Mouse (Mus musculus) mouse trophoblast stem cell (cell line): ENCODE results near the gene Fcrlb.

Experiments used
- in situ Hi-C, 2 experiments: fragments of 300-500 bp; cut with MseI, MboI; formaldehyde crosslinking; loops; 2 replicates in 1 of 2; 3 replicates in 1 of 2; pipeline ENCODE4 v1.15.1; 2025

Fcrlb gene

GRCm38 (mm10) chr1:170907456-170908191, 5.1 kb downstream of the Fcrlb start:
- in situ Hi-C loops, result no loop called here

GRCm38 (mm10) chr1:170907111-170907455, 5.7 kb downstream of the Fcrlb start:
- in situ Hi-C loops, result no loop called here

DNA sequence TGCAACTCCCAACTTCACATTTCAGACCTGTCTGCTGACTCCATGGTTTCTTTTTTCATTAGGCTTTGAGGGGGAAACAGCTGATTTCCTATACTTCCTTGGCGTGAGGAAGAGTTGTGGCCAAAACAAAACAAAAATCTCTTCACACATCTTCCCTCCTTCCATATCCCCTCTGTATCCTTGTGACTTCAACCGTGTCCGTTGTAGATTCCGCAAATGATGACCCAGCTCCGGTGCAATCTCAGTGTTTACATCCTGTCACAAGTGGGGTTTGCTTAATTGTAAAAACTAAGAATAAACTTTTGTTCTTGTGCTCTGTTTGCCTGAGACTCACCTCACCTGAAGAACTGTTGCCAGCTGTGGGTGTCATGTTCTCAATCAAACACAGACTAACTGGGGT, 9.3 kb downstream of the Fcrlb start:
- in situ Hi-C loops, result no loop called here

DNA sequence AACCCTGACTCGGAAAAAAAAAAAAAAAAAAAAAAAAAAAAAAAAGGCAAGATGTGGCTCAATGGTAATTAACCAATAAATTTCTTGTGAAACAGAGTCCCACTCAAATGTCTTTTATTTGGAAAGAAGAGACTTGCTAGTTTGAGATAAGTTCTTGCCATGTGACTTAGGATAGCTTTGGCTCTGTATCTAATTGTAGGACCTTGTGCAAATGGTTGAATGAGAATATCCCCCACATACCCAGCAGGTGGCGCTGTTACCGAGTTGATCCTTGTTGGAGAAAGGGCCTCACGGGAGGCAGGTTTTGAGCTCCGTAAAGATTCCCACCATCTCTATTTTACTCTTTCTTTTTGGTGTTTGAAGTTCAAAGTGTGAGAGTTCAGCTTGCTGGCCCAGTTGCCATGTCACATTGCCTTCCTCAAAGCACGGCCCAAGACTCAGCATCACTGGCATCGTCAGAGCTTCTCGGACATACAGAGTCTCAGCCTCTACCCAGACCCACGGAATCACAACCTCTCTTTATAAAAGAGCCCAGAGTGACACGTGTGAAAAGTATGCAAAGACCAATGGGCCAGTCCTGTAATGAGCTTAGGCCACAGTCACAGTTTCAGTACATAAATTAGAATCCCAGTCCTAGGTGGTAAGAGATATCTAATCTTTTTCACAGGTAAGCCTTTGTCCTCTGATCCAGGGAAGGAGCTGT, 11.1 kb downstream of the Fcrlb start:
- in situ Hi-C loops, result no loop called here

GRCm38 (mm10) chr1:170900799-170901467, 11.8 kb downstream of the Fcrlb start:
- in situ Hi-C loops, result no loop called here

- in situ Hi-C loops, result loop anchor here (5.0 kb wide), 1 partner anchor 99 kb away; no protein-coding TSS in a partner anchor
These were observed 14.2 kb downstream of the Fcrlb start for GRCm38 (mm10) chr1:170898413-170899075.

DNA sequence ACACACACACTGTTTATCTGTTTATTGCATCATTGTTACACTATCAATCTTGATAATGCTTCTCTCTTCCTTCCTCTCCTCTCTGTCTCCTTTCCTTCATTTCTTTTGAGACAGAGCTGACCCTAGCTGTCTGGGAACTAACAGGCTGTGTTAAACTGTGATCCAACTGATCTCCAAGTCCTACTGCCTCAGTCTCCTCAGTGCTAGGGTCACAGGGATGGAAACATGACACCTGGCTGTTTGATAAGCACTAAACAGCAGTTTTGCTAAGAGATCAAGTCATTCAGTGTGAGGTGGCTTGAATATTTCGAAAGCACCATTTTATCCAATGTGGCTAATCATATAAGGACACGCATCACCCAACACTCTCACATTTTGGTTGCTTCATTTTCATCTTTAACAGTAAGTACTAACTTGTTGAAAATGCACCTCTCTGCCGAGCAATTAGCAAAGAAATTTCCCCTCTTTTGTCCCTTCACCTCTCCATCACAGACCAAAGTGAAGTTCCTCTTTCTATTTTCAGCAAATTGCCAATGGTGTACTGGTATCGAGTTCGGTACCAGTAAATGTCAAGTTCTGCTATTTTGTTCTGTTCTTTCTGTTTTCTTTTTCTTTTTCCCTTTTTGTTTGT, 16.0 kb downstream of the Fcrlb start:
- in situ Hi-C loops, result loop anchor here (5.0 kb wide), 1 partner anchor 101 kb away; no protein-coding TSS in a partner anchor

GRCm38 (mm10) chr1:170894603-170895602, 17.8 kb downstream of the Fcrlb start:
- in situ Hi-C loops, result loop anchor here (5.0 kb wide), 1 partner anchor 102 kb away; no protein-coding TSS in a partner anchor

DNA sequence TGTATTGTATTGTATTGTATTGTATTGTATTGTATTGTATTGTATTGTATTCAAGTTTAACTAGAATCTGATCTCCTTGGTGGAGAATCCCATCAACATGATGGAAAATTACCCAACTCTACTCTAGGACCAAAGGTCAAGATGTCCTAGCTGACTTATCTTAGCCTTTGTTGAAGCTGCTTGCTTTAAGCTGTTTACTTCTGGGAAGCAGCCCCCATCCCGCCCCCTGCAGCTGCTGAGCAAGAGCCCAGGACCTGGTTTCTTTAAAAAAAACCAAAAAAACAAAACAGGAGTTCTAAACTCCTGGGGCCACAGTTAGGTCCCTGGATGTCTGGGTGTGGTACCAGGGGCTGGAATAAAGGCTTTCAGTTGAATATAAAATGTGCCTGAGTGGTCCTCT, 20.5 kb downstream of the Fcrlb start:
- in situ Hi-C loops, result no loop called here

- in situ Hi-C loops, result no loop called here
These were observed 21.1 kb downstream of the Fcrlb start for GRCm38 (mm10) chr1:170891646-170892045.

GRCm38 (mm10) chr1:170889310-170889709, 23.4 kb downstream of the Fcrlb start:
- in situ Hi-C loops, result no loop called here

GRCm38 (mm10) chr1:170886044-170886458, 26.7 kb downstream of the Fcrlb start:
- in situ Hi-C loops, result no loop called here

GRCm38 (mm10) chr1:170884978-170885561, 27.7 kb downstream of the Fcrlb start, which contains the start of the genes Gm26620 and Dusp12:
TSS of gene Gm26620 (plus strand) at chr1:170885065.
TSS of gene Dusp12 (minus strand) at chr1:170885540.
- in situ Hi-C loops, result no loop called here

DNA sequence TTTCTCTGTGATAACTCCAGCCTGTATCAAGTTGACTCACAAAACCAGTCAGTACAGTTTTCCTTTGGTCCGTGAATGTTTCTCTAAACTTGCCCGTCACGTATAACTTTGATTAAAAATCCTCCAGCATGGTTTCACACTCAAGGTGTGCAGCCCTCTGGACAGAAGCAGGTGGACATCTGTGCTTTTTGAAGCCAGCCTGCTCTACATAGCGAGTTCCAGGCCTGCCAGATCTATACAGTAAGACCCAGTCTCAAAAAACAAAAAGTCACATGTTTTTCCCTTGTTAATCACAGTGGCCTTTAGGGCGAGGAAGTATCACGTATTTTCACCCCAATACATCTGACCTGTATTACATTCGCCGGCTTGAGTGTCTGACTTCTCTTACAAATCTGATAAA, 28.4 kb downstream of the Fcrlb start:
- in situ Hi-C loops, result no loop called here

- in situ Hi-C loops, result no loop called here
These were observed 29.7 kb downstream of the Fcrlb start for GRCm38 (mm10) chr1:170882915-170883485.

GRCm38 (mm10) chr1:170876906-170877305, 35.8 kb downstream of the Fcrlb start:
- in situ Hi-C loops, result no loop called here

DNA sequence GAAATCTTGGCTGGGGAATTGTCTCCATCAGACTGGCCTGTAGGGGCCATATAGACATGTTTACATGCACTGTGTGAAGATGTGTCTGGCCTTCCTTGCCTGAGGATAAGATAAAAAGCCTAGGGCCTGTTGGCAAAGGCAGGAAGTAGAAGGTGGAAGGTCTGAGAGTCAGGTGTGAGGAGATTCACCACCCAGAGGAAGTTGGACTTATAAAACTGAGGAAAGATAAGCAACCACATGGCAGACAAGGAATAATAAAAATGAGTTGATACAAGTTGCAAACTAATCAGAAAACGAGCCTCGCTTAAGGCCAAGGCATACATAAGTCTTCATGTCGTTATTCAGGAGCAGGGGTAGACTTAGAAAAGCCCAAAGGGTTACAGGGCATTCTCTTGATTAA, 37.1 kb downstream of the Fcrlb start:
- in situ Hi-C loops, result no loop called here

DNA sequence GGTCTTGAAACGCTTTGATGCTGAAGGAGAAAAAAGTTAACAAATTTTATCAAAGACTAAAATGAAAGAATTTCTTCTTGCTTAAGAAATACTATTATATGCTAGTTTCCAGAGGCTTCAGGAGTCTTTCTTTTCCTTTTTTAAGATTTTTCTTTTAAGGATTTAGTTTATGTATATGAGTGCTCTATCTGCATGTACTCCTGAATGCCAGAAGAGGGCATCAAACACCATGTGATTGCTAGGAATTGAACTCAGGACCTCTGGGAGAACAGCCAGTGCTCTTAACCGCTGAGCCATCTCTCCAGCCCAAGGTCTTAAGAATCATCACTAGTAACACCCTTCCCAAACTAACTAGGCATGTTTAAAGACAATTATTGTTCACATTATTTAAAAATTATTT, 40.8 kb downstream of the Fcrlb start:
- in situ Hi-C loops, result no loop called here

- in situ Hi-C loops, result no loop called here
These were observed 41.3 kb downstream of the Fcrlb start for GRCm38 (mm10) chr1:170871402-170871801.
